Mouse (Mus musculus): ENCODE measurements around the gene Cops9.

GRCm38 (mm10) chr1:92647026-92647425, 5.2 kb upstream of the Cops9 start:
- no peak for TF ChIP-seq CTCF (IDR thresholded peaks at IDR 0.05; ENCODE audit: borderline replicate concordance, extremely low read depth, insufficient read depth, insufficient read length)
- no peak for TF ChIP-seq POLR2A (IDR thresholded peaks at IDR 0.05; ENCODE audit: borderline replicate concordance, extremely low read depth, insufficient read depth, insufficient read length, poor library complexity, severe bottlenecking)
